Mouse (Mus musculus): ENCODE results near the gene Olfr1564.
A peak's percentile ranks its signal among the peaks of the same experiment; 100 is the strongest.
"Not testable (repeated sequence)": the region's sequence is repeated elsewhere in the genome, so short reads cannot be mapped to it uniquely, and the experiment has no call there.

The Olfr1564 gene

GRCm38 (mm10) chr17:33221590-33221989, at the start of gene Olfr1564:
Gene Olfr1564, minus strand, starts transcription at chr17:33221690.
- ATAC-seq (ENCODE audit: insufficient number of reproducible peaks, low FRiP score, low TSS enrichment) = no peak

- no peak for ATAC-seq (ENCODE audit: insufficient number of reproducible peaks, low FRiP score, low TSS enrichment)
Measured at GRCm38 (mm10) chr17:33268907-33269306, 47.4 kb upstream of the Olfr1564 start.

GRCm38 (mm10) chr17:33264376-33264775, 42.9 kb upstream of the Olfr1564 start, which contains the start of gene Olfr63:
Gene Olfr63, plus strand, starts transcription at chr17:33264676.
- ATAC-seq (ENCODE audit: insufficient number of reproducible peaks, low FRiP score, low TSS enrichment) = no peak

- ATAC-seq (ENCODE audit: insufficient number of reproducible peaks, low FRiP score, low TSS enrichment) = peak; percentile 10; the same call in 1 of the 2 replicates
Measured at GRCm38 (mm10) chr17:33255319-33255657, 33.8 kb upstream of the Olfr1564 start.

- ATAC-seq (ENCODE audit: insufficient number of reproducible peaks, low FRiP score, low TSS enrichment) = peak; percentile 98
Measured at GRCm38 (mm10) chr17:33254530-33255318, 33.2 kb upstream of the Olfr1564 start, which contains the start of gene Zfp955a. Gene Zfp955a, minus strand, starts transcription at chr17:33255145.

GRCm38 (mm10) chr17:33236646-33237045, 15.2 kb upstream of the Olfr1564 start:
- not testable (repeated sequence) for ATAC-seq (ENCODE audit: insufficient number of reproducible peaks, low FRiP score, low TSS enrichment)

- ATAC-seq (ENCODE audit: insufficient number of reproducible peaks, low FRiP score, low TSS enrichment) = not testable (repeated sequence)
Measured at GRCm38 (mm10) chr17:33191002-33191401, 30.5 kb downstream of the Olfr1564 start, which contains the start of gene Olfr239. Gene Olfr239, plus strand, starts transcription at chr17:33191302.

GRCm38 (mm10) chr17:33168147-33168546, 53.3 kb downstream of the Olfr1564 start, which contains the start of gene Olfr55:
Gene Olfr55, plus strand, starts transcription at chr17:33168447.
- not testable (repeated sequence) for ATAC-seq (ENCODE audit: insufficient number of reproducible peaks, low FRiP score, low TSS enrichment)

All from cerebellum, adult (tissue).